Mouse (Mus musculus) stomach, embryonic 14.5 days (tissue): ENCODE measurements around the gene Lpar5. TPM values are rescaled to one million over a fixed set of nuclear protein-coding genes. Genes with fewer than 3 reads are reported as not detected.
A peak's percentile ranks its signal among the peaks of the same experiment; 100 is the strongest.

Experiments used
- ATAC-seq: fragments of 200-750 bp; cut with Nextera tagmentation; 2 replicates; pipeline ENCODE4 v1.8.0; 2017; ENCODE audit warnings: low read depth, moderate TSS enrichment; ENCODE audit not compliant: insufficient number of reproducible peaks, insufficient read depth, low FRiP score
- H3K27ac ChIP-seq: fragments of 300-500 bp; sonication (generic); 2 replicates; pipeline ENCODE4 v1.5.1; 2014; ENCODE audit warnings: mild to moderate bottlenecking, low read length, moderate library complexity, mixed read lengths
- H3K27me3 ChIP-seq: fragments of 300-500 bp; sonication (generic); 2 replicates; pipeline ENCODE4 v1.6.1; 2014; ENCODE audit warnings: low read length, control low read depth, mixed read lengths; ENCODE audit not compliant: control insufficient read depth, insufficient read depth
- H3K36me3 ChIP-seq: fragments of 300-500 bp; sonication (generic); 2 replicates; pipeline ENCODE4 v1.6.1; 2014; ENCODE audit warnings: mild to moderate bottlenecking, control low read depth, low read length, moderate library complexity, mixed read lengths; ENCODE audit not compliant: control insufficient read depth, insufficient read depth
- H3K4me1 ChIP-seq: fragments of 300-500 bp; sonication (generic); 2 replicates; pipeline ENCODE4 v1.6.1; 2014; ENCODE audit warnings: low read length, control low read depth, mixed read lengths; ENCODE audit not compliant: control insufficient read depth, insufficient read depth
- H3K4me2 ChIP-seq: fragments of 300-500 bp; sonication (generic); replicated peaks from 2 replicates; pipeline ENCODE4 v1.6.1; 2014; ENCODE audit warnings: low read depth, low read length, control low read depth
- H3K4me3 ChIP-seq: fragments of 300-500 bp; sonication (generic); 2 replicates; pipeline ENCODE4 v1.5.1; 2014; ENCODE audit warnings: low read depth, low read length, control low read depth
- H3K9ac ChIP-seq: fragments of 300-500 bp; sonication (generic); replicated peaks from 2 replicates; pipeline ENCODE4 v1.6.1; 2014; ENCODE audit warnings: low read depth, mild to moderate bottlenecking, control low read depth, low read length, moderate library complexity, mixed read lengths
- H3K9me3 ChIP-seq: fragments of 300-500 bp; sonication (generic); 2 replicates; pipeline ENCODE4 v1.6.1; 2016; ENCODE audit warnings: low read depth, low read length, control low read depth; ENCODE audit not compliant: control insufficient read depth
- WGBS: fragments of 180-500 bp; shearing (Covaris S2); extraction: QIAGEN DNeasy Blood & Tissue Kit; methylation state at CpG from one replicate; pipeline ENCODE4 v1.1.7; 2014; 5-methylcytosine and 5-hydroxymethylcytosine counted together
- polyA plus RNA-seq: library from polyadenylated mRNA; unstranded; fragments of >200 nt; fragmentation: Nextera tagmentation; extraction: Ambion mirVana; gene quantifications from 2 replicates; pipeline ENCODE4 v1.2.1, GENCODE M21; 2014

Gene Lpar5
- polyA plus RNA-seq, 1 experiment from 2014 or later = 1.2 TPM

- 3% methylated on average over 12 of the region's 12 CpGs for WGBS
- ATAC-seq = peak; percentile 6; the same call in 1 of the 2 replicates
- H3K9me3 ChIP-seq = no peaks in the 10 kb centered on the region
- H3K27ac ChIP-seq = peak overlapping the region; percentile 95; the same call in 1 of the 2 replicates
- peaks cover 44% of the 10 kb centered on the region for H3K36me3 ChIP-seq
- H3K27me3 ChIP-seq = no peaks in the 10 kb centered on the region
- H3K4me2 ChIP-seq = peak overlapping the region; percentile 95
- H3K4me3 ChIP-seq = peak overlapping the region; percentile 98
- peaks cover 23% of the 10 kb centered on the region for H3K4me1 ChIP-seq
- H3K9ac ChIP-seq = peak overlapping the region; percentile 96
These were observed 29.6 kb downstream of the Lpar5 start for GRCm38 (mm10) chr6:125097346-125097689.

- ATAC-seq = no peak
- Histone ChIP-seq H3K4me2 (peak overlapping the region; percentile 95), H3K4me3 (peak overlapping the region; percentile 98), H3K36me3 (peaks cover 50% of the 10 kb centered on the region), H3K9ac (peak overlapping the region; percentile 96), H3K27ac (0 out of 2 replicates have a peak overlapping the region, but pooled peaks have one; percentile 95), H3K9me3 (no peaks in the 10 kb centered on the region), H3K27me3 (no peaks in the 10 kb centered on the region), H3K4me1 (peaks cover 23% of the 10 kb centered on the region)
- WGBS = 47% methylated on average over 8 of the region's 8 CpGs
These were observed 30.2 kb downstream of the Lpar5 start for GRCm38 (mm10) chr6:125097951-125098350.

- Histone ChIP-seq H3K9me3 (no peaks in the 10 kb centered on the region), H3K36me3 (peaks cover 52% of the 10 kb centered on the region), H3K9ac (peak overlapping the region; percentile 14; the same call in 1 of the 2 replicates), H3K4me1 (peaks cover 23% of the 10 kb centered on the region), H3K4me2 (peak overlapping the region; percentile 95), H3K27me3 (no peaks in the 10 kb centered on the region), H3K4me3 (peak overlapping the region; percentile 98), H3K27ac (peak overlapping the region; percentile 7; the same call in 1 of the 2 replicates)
- no peak for ATAC-seq
- 47% methylated on average over 3 of the region's 3 CpGs for WGBS
These were observed 30.8 kb downstream of the Lpar5 start for GRCm38 (mm10) chr6:125098513-125098912.

- no peaks in the 10 kb centered on the region for H3K27me3 ChIP-seq
- no peak overlapping the region for H3K9ac ChIP-seq
- H3K36me3 ChIP-seq = peaks cover 62% of the 10 kb centered on the region
- H3K4me1 ChIP-seq = peaks cover 23% of the 10 kb centered on the region
- no peak for ATAC-seq
- no peaks in the 10 kb centered on the region for H3K9me3 ChIP-seq
- H3K4me3 ChIP-seq = peak overlapping the region; percentile 98; the same call in 1 of the 2 replicates
- 37% methylated on average over 5 of the region's 5 CpGs for WGBS
- peak overlapping the region; percentile 27; the same call in 1 of the 2 replicates for H3K27ac ChIP-seq
- H3K4me2 ChIP-seq = peak overlapping the region; percentile 95
These were observed 31.8 kb downstream of the Lpar5 start for GRCm38 (mm10) chr6:125099421-125099971.

GRCm38 (mm10) chr6:125101444-125101843, 33.7 kb downstream of the Lpar5 start:
- no peak for ATAC-seq
- H3K4me3 ChIP-seq = no peak overlapping the region
- H3K4me1 ChIP-seq = peaks cover 23% of the 10 kb centered on the region
- WGBS = 73% methylated on average over 9 of the region's 9 CpGs
- H3K4me2 ChIP-seq = no peak overlapping the region
- no peak overlapping the region for H3K27ac ChIP-seq
- peaks cover 79% of the 10 kb centered on the region for H3K36me3 ChIP-seq
- no peak overlapping the region for H3K9ac ChIP-seq
- no peaks in the 10 kb centered on the region for H3K27me3 ChIP-seq
- no peaks in the 10 kb centered on the region for H3K9me3 ChIP-seq

- ATAC-seq = peak; percentile 51; the same call in 1 of the 2 replicates
- H3K27ac ChIP-seq = no peak overlapping the region
- no peak overlapping the region for H3K4me2 ChIP-seq
- no peak overlapping the region for H3K9ac ChIP-seq
- H3K36me3 ChIP-seq = peaks cover 94% of the 10 kb centered on the region
- H3K9me3 ChIP-seq = no peaks in the 10 kb centered on the region
- 79% methylated on average over 4 of the region's 4 CpGs for WGBS
- no peaks in the 10 kb centered on the region for H3K27me3 ChIP-seq
- peaks cover 7% of the 10 kb centered on the region for H3K4me1 ChIP-seq
- no peak overlapping the region for H3K4me3 ChIP-seq
These were observed 36.5 kb downstream of the Lpar5 start for GRCm38 (mm10) chr6:125104223-125104622.

GRCm38 (mm10) chr6:125107705-125108104, 40.0 kb downstream of the Lpar5 start:
- Histone ChIP-seq H3K36me3 (peaks cover 92% of the 10 kb centered on the region), H3K27ac (no peak overlapping the region), H3K4me3 (no peak overlapping the region), H3K9ac (no peak overlapping the region), H3K27me3 (no peaks in the 10 kb centered on the region), H3K4me2 (no peak overlapping the region), H3K4me1 (no peaks in the 10 kb centered on the region), H3K9me3 (no peaks in the 10 kb centered on the region)
- 86% methylated on average over 2 of the region's 2 CpGs for WGBS
- ATAC-seq = no peak

GRCm38 (mm10) chr6:125109371-125109770, 41.7 kb downstream of the Lpar5 start:
- no peaks in the 10 kb centered on the region for H3K27me3 ChIP-seq
- no peak for ATAC-seq
- H3K27ac ChIP-seq = no peak overlapping the region
- H3K4me2 ChIP-seq = no peak overlapping the region
- H3K4me3 ChIP-seq = no peak overlapping the region
- H3K9ac ChIP-seq = no peak overlapping the region
- no peaks in the 10 kb centered on the region for H3K4me1 ChIP-seq
- peaks cover 96% of the 10 kb centered on the region for H3K36me3 ChIP-seq
- WGBS = 77% methylated on average over 14 of the region's 14 CpGs
- no peaks in the 10 kb centered on the region for H3K9me3 ChIP-seq

- Histone ChIP-seq H3K27ac (no peak overlapping the region), H3K4me2 (no peak overlapping the region), H3K4me1 (no peaks in the 10 kb centered on the region), H3K4me3 (no peak overlapping the region), H3K27me3 (no peaks in the 10 kb centered on the region), H3K36me3 (peaks cover 92% of the 10 kb centered on the region), H3K9me3 (no peaks in the 10 kb centered on the region), H3K9ac (no peak overlapping the region)
- no peak for ATAC-seq
- WGBS = 96% methylated on average over 7 of the region's 7 CpGs
These were observed 43.2 kb downstream of the Lpar5 start for GRCm38 (mm10) chr6:125110927-125111326.
